Mouse (Mus musculus) heart, embryonic 10.5 days (tissue): ENCODE results near the gene Shroom2. TPM values are rescaled to one million over a fixed set of nuclear protein-coding genes. Genes with fewer than 3 reads are reported as not detected.

Experiments
- DNase-seq: peaks from one replicate; pipeline ENCODE4 v3.0.0-alpha.2; 2017; ENCODE audit warnings: low spot score
- H3K27ac ChIP-seq: fragments of 300-500 bp; sonication (generic); 2 replicates; pipeline ENCODE4 v1.5.1; 2016; ENCODE audit warnings: mild to moderate bottlenecking
- H3K27me3 ChIP-seq: fragments of 300-500 bp; sonication (generic); 2 replicates; pipeline ENCODE4 v1.6.1; 2016; ENCODE audit warnings: mild to moderate bottlenecking; ENCODE audit not compliant: poor library complexity, insufficient read depth, severe bottlenecking
- H3K36me3 ChIP-seq: fragments of 300-500 bp; sonication (generic); 2 replicates; pipeline ENCODE4 v1.6.1; 2016; ENCODE audit warnings: mild to moderate bottlenecking, moderate library complexity
- H3K4me1 ChIP-seq: fragments of 300-500 bp; sonication (generic); 2 replicates; pipeline ENCODE4 v1.6.1; 2016; ENCODE audit warnings: mild to moderate bottlenecking
- H3K4me3 ChIP-seq: fragments of 300-500 bp; sonication (generic); 2 replicates; pipeline ENCODE4 v1.5.1; 2016; ENCODE audit warnings: mild to moderate bottlenecking, moderate library complexity
- H3K9me3 ChIP-seq: fragments of 300-500 bp; sonication (generic); 2 replicates; pipeline ENCODE4 v1.6.1; 2016; ENCODE audit warnings: mild to moderate bottlenecking, moderate library complexity
- WGBS: fragments of 180-500 bp; shearing (Covaris S2); methylation state at CpG from one replicate; pipeline ENCODE4 v1.1.7; 2016; 5-methylcytosine and 5-hydroxymethylcytosine counted together
- polyA plus RNA-seq: library from polyadenylated mRNA; unstranded; fragments of >200 nt; fragmentation: Nextera tagmentation; extraction: Ambion mirVana; gene quantifications from 2 replicates; pipeline ENCODE4 v1.2.1, GENCODE M21; 2016

Gene Shroom2
- polyA plus RNA-seq, 1 experiment from 2014 or later = 7.0 TPM

DNA sequence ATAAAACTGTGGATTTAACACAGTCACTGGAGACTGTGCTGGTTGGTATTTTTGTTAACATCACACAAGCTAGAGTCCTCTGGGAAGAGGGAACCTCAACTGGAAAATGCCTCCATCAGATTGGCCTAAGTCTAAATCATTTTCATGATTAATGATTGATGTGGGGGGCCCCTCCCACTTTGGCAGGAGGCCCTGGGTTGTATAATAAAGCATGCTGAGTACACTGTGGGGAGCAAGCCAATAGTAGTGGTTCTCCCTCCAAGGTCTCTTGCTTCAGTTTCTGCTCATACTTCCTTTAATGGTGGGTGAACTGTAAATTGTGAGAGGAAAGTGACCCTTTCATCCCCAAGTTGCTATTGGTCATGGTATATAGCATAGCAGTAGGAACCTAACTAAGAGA, 148.3 kb downstream of the Shroom2 start:
- Histone ChIP-seq H3K27ac (no peak overlapping the region), H3K4me3 (no peak overlapping the region), H3K36me3 (peaks cover 9% of the 10 kb centered on the region; the same call in 1 of the 2 replicates), H3K9me3 (no peaks in the 10 kb centered on the region), H3K27me3 (peaks cover 6% of the 10 kb centered on the region; the same call in 1 of the 2 replicates), H3K4me1 (no peaks in the 10 kb centered on the region)
- DNase-seq = no peak

DNA sequence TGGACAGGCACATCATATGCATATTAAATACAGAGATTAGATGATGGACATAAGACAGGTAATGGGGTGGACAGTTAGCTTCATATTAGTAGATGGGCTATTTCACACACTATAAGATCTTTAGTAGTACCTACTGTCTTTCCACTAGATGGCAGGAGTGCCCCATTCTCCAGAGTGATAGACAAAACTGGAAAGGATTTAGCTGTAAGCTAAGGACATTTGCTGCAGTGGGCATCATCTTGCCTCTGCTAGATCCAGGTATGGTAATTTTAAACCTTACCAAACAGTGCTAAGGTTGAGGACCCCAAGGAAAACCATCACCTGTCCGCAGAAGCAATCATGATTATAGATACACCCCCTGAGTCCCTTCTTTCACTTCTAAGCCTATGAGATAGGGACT, 150.8 kb downstream of the Shroom2 start:
- Histone ChIP-seq H3K4me1 (no peaks in the 10 kb centered on the region), H3K4me3 (no peak overlapping the region), H3K27me3 (peaks cover 6% of the 10 kb centered on the region; the same call in 1 of the 2 replicates), H3K27ac (no peak overlapping the region), H3K9me3 (no peaks in the 10 kb centered on the region), H3K36me3 (peaks cover 10% of the 10 kb centered on the region; the same call in 1 of the 2 replicates)
- WGBS = 70% methylated on average over 1 of the region's 1 CpGs
- DNase-seq = no peak

DNA sequence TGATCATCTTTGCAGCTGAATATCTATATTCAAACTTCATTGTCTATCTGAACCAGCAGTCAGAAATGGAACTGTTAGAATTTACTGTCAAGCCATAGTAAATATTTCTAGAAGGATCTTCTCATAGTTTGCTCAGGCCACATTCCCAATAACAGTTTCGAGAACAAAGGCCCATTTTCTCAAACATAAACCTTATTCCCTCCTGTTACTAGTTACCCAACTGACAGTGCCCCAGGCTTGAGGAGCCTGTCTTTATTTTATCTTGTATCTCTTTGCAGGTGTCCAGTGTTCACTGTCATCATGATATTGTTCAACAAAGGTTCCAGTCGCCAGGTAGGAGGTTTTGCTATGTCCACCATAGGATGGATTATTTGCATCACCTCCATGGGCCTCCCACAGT, 206.2 kb downstream of the Shroom2 start, which contains the start of gene Cldn34a:
Cldn34a (plus strand) TSS at position 301 of the 400 bp plus-strand sequence.
- no peaks in the 10 kb centered on the region for H3K4me1 ChIP-seq
- WGBS = 61% methylated on average over 2 of the region's 2 CpGs

More for the DNA sequence above, 206.2 kb downstream of the Shroom2 start, which contains the start of gene Cldn34a:
- Histone ChIP-seq H3K36me3 (no peaks in the 10 kb centered on the region), H3K27me3 (no peaks in the 10 kb centered on the region), H3K4me3 (no peak within 1 kb of the TSS), H3K27ac (no peak within 1 kb of the TSS), H3K9me3 (no peaks in the 10 kb centered on the region)
- no peak for DNase-seq

Other genes with a start within 250 kb of the Shroom2 start
- not detected in 2 replicates for gene Cldn34a, start 206.1 kb downstream of the Shroom2 start, polyA plus RNA-seq
- 0.28 TPM in 1 of 2 replicates, not detected in the other for gene Gpr143, start 12.5 kb upstream of the Shroom2 start, polyA plus RNA-seq
- gene Usp51, start 237.0 kb upstream of the Shroom2 start, polyA plus RNA-seq = 1.8 TPM in 2 replicates